Mouse (Mus musculus): ENCODE data around the gene B230118H07Rik. TPM values are rescaled to one million over a fixed set of nuclear protein-coding genes. Genes with fewer than 3 reads are reported as not detected.

B230118H07Rik gene
- total and polyA plus RNA-seq, 3 experiments = 22.4 to 30.6 TPM; not detected in 1

GRCm38 (mm10) chr2:101652204-101652920 is 3.0 kb upstream of the B230118H07Rik start:
- H3K79me2 ChIP-seq (ENCODE audit: control insufficient read depth, insufficient read depth, low read length, poor library complexity) = no peaks in the 10 kb centered on the region
- TF ChIP-seq MAX (IDR thresholded peaks at IDR 0.05; ENCODE audit: low read length) (no peak), ETS1 (IDR thresholded peaks at IDR 0.05; ENCODE audit: low read depth, low read length) (0 out of 2 replicates have a peak, but pooled peaks have one; percentile 9), SMC3 (IDR thresholded peaks at IDR 0.05; ENCODE audit: low read depth, low read length) (no peak), TBP (IDR thresholded peaks at IDR 0.05; ENCODE audit: low read depth, low read length) (no peak), ZMIZ1 (IDR thresholded peaks at IDR 0.05; ENCODE audit: low read depth, low read length) (no peak), CTCF (IDR thresholded peaks at IDR 0.05 in 2 of 3, conservative IDR thresholded peaks at IDR 0.05 in 1 of 3; ENCODE audit: control insufficient read depth in 1 of 3, insufficient read depth in 1 of 3, low read depth in 2 of 3, low read length in 3 of 3, poor library complexity in 1 of 3, severe bottlenecking in 1 of 3) (no peak), BHLHE40 (IDR thresholded peaks at IDR 0.05; ENCODE audit: borderline replicate concordance, low read depth, low read length) (no peak), ZC3H11A (IDR thresholded peaks at IDR 0.05; ENCODE audit: low read depth, low read length) (no peak), MEF2A (IDR thresholded peaks at IDR 0.05; ENCODE audit: extremely low read depth, insufficient replicate concordance, low read depth, low read length, poor library complexity, severe bottlenecking) (no peak), MAFK (IDR thresholded peaks at IDR 0.05; ENCODE audit: borderline replicate concordance, low read depth, low read length) (no peak), ZKSCAN1 (IDR thresholded peaks at IDR 0.05; ENCODE audit: low read depth, low read length) (no peak), MYC (IDR thresholded peaks at IDR 0.05; ENCODE audit: low read depth, low read length) (no peak), MAZ (IDR thresholded peaks at IDR 0.05; ENCODE audit: low read depth, low read length) (no peak), CHD2 (IDR thresholded peaks at IDR 0.05; ENCODE audit: low read length) (no peak), TAL1 (IDR thresholded peaks at IDR 0.05; ENCODE audit: low read length) (no peak), MYB (IDR thresholded peaks at IDR 0.05; ENCODE audit: low read depth, low read length) (no peak), POLR2A (IDR thresholded peaks at IDR 0.05; ENCODE audit: control insufficient read depth in 1 of 2, insufficient read depth in 1 of 2, low read depth in 1 of 2, low read length in 2 of 2, poor library complexity in 1 of 2) (no peak), NELFE (IDR thresholded peaks at IDR 0.05; ENCODE audit: low read depth, low read length) (no peak), MXI1 (IDR thresholded peaks at IDR 0.05; ENCODE audit: low read depth, low read length) (no peak), TCF12 (IDR thresholded peaks at IDR 0.05; ENCODE audit: low read depth, low read length) (peak; percentile 49; the same call in 1 of the 2 replicates), JUND (IDR thresholded peaks at IDR 0.05; ENCODE audit: low read depth, low read length) (peak; percentile 71; the same call in 1 of the 2 replicates), GATA1 (IDR thresholded peaks at IDR 0.05; ENCODE audit: low read depth, low read length) (0 out of 2 replicates have a peak, but pooled peaks have one; percentile 42), EP300 (IDR thresholded peaks at IDR 0.05; ENCODE audit: low read depth in 1 of 2, low read length in 2 of 2) (peak in 1 of 2 experiments; percentile 48; a peak in 1 of 4 replicates), USF1 (IDR thresholded peaks at IDR 0.05; ENCODE audit: low read depth, low read length) (no peak), CHD1 (IDR thresholded peaks at IDR 0.05; ENCODE audit: low read depth, low read length) (no peak)
- H3K27me3 ChIP-seq (ENCODE audit: control insufficient read depth in 1 of 2, insufficient read depth in 2 of 2, low read length in 2 of 2) = peaks cover 0 to 1% of the 10 kb centered on the region in 2 experiments; a peak in 1 of 4 replicates
- H3K27ac ChIP-seq (ENCODE audit: control insufficient read depth, low read depth, low read length) = no peak overlapping the region
- no peaks in the 10 kb centered on the region for H3K9me3 ChIP-seq (replicated peaks; ENCODE audit: insufficient read depth, low read length)
- DNase-seq (ENCODE audit: low read depth, low spot score) = peak; percentile 30
- 0 out of 4 replicates have a peak, but pooled peaks cover 0 to 2% of the 10 kb centered on the region in 2 experiments for H3K36me3 ChIP-seq (ENCODE audit: control insufficient read depth in 1 of 2, insufficient read depth in 2 of 2, low read length in 2 of 2)
- peak overlapping the region; percentile 33; the same call in 1 of the 2 replicates for H3K9ac ChIP-seq (ENCODE audit: control insufficient read depth, low read depth, low read length, poor library complexity, severe bottlenecking)
- H3K4me3 ChIP-seq (ENCODE audit: control insufficient read depth in 1 of 2, insufficient read depth in 1 of 2, low read depth in 2 of 2, low read length in 2 of 2) = peak overlapping the region; percentile 36 to 59
- peaks cover 0 to 4% of the 10 kb centered on the region in 2 experiments; a peak in 1 of 4 replicates for H3K4me1 ChIP-seq (ENCODE audit: control insufficient read depth in 1 of 2, insufficient read depth in 2 of 2, low read length in 2 of 2)
